Mouse (Mus musculus): ENCODE measurements around the gene Cdv3. TPM values are rescaled to one million over a fixed set of nuclear protein-coding genes. Genes with fewer than 3 reads are reported as not detected.

Cdv3 gene
- polyA plus RNA-seq, 1 experiment from 2014 or later = 79.1 TPM

DNA sequence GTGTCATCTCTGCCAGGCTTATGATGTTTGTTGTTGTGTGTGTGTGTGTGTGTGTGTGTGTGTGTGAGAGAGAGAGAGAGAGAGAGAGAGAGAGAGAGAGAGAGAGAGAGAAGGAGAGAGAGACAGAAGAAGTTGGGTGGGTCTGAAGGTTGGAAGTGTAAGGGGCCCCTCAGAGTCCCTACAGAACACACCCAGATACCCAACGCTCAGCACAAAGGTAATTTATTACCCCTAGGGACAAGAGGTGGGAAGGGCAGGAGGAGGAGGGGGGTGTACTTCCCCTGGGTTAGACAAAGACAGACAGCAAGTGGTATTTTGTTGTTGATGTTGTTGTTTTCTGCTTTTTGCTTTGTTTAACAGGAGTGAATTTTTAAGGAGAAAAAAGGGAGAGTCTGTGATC lies 20.0 kb upstream of the Cdv3 start:
- Histone ChIP-seq H3K27ac (no peak overlapping the region), H3K36me3 (replicated peaks) (no peaks in the 10 kb centered on the region), H3K4me1 (no peaks in the 10 kb centered on the region), H3K4me3 (no peak overlapping the region), H3K27me3 (replicated peaks) (no peaks in the 10 kb centered on the region), H3K4me2 (no peak overlapping the region), H3K9ac (no peak overlapping the region), H3K9me3 (no peaks in the 10 kb centered on the region)
- 26% methylated on average over 1 of the region's 1 CpGs for WGBS
- no peak for ATAC-seq (replicated peaks)

DNA sequence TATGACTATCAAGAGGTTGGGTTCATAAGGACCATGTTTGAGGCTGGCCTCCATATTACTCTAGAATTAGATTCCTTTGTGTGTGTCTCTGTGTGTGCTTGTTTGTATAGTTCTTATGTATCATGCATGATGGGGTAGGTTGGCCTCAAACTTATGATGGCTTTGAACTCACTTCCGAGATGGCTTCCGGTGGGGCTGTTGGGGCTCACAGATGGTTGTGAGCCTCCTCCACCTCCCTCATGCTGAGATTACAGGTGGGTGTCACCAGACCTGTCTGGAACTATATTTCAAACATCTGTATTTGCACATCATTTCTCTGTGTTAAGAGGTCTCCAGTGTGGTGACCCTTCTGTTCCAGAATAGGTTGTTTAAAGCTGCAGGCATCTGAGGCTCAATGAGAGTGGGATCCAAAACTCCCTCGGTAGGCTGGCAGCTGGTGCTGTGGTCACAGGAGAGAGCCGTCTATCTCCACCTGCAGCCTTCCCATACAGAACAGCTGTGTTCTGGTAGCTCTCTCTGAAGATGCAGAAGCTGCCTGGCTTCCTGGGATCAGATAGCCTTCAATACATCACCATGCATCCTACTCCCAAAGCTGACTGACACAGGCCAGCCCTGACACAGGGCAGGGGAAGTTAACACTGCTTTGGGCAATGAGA lies 18.6 kb upstream of the Cdv3 start:
- ATAC-seq (replicated peaks) = no peak
- no peaks in the 10 kb centered on the region for H3K27me3 ChIP-seq (replicated peaks)
- 80% methylated on average over 4 of the region's 4 CpGs for WGBS

DNA sequence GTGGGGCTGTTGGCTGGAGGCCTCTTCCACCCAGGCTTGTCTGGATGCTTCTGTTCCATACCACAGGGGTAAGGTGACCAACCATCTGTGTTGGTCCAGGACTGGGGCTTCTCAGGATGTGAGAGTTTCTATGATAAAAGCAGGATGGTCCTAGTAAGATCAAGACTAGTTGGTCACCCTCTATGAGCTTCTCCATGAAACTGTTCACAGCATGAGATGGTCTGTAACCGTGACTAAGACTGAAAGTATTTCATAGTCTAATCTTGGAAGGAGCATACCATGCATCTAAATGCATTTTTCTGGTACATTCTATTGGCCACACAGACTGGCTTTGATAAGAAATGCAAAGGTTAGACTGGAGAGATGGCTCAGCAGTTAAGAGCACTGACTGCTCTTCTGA lies 17.9 kb upstream of the Cdv3 start:
- Histone ChIP-seq H3K9me3 (no peaks in the 10 kb centered on the region), H3K36me3 (replicated peaks) (no peaks in the 10 kb centered on the region), H3K27ac (no peak overlapping the region), H3K4me3 (no peak overlapping the region), H3K4me1 (no peaks in the 10 kb centered on the region), H3K27me3 (replicated peaks) (no peaks in the 10 kb centered on the region), H3K4me2 (no peak overlapping the region), H3K9ac (no peak overlapping the region)
- 82% methylated on average over 1 of the region's 1 CpGs for WGBS
- ATAC-seq (replicated peaks) = no peak

More for the DNA sequence above, 18.6 kb upstream of the Cdv3 start:
- no peak overlapping the region for H3K27ac ChIP-seq
- H3K4me3 ChIP-seq = no peak overlapping the region
- no peaks in the 10 kb centered on the region for H3K4me1 ChIP-seq
- H3K4me2 ChIP-seq = no peak overlapping the region
- no peaks in the 10 kb centered on the region for H3K9me3 ChIP-seq
- H3K9ac ChIP-seq = no peak overlapping the region
- H3K36me3 ChIP-seq (replicated peaks) = no peaks in the 10 kb centered on the region

DNA sequence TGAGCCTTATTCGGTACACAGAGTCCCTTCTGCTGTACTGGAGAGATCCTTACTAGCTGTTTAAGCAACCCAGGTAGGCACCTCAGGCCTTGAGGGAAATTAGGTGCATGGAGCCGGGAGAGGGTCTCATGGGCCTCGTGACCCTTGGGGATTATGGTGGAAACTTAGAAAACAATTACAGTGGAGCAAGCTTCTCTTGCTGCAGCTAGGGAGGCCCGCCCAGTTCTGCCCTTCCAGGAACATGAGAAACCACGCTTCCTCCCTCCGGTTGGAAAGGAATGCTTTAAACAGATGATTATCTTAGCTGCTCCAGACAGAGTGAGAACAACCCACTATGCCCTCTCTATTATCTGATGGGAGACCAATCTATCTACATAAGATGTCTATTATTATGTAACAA lies 17.3 kb upstream of the Cdv3 start:
- no peak for ATAC-seq (replicated peaks)
- WGBS = 78% methylated on average over 6 of the region's 6 CpGs
- Histone ChIP-seq H3K4me2 (no peak overlapping the region), H3K4me1 (no peaks in the 10 kb centered on the region), H3K4me3 (no peak overlapping the region), H3K9ac (no peak overlapping the region), H3K27ac (no peak overlapping the region), H3K36me3 (replicated peaks) (no peaks in the 10 kb centered on the region), H3K27me3 (replicated peaks) (no peaks in the 10 kb centered on the region), H3K9me3 (no peaks in the 10 kb centered on the region)

DNA sequence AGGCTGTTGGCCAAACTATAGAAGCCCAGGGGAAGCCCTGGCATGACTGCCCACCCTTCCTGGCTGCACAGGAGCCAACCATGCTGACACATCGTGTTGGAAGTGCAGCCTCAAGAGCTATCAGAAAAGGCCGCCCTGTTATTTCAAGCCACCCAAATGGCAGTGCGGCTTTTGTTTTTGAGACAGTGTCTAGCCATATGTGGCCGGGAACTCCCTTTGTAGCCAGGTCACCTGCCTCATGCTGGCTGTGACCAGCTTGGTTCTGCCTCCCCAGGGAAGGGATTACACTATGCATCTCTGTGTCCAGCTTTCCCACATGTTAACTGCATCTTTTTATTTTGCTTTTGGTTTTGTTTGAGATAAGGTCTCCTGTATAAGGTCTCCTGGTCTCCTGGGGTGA lies 14.9 kb upstream of the Cdv3 start:
- Histone ChIP-seq H3K4me3 (no peak overlapping the region), H3K36me3 (replicated peaks) (no peaks in the 10 kb centered on the region), H3K4me2 (no peak overlapping the region), H3K27ac (no peak overlapping the region), H3K4me1 (no peaks in the 10 kb centered on the region), H3K9me3 (no peaks in the 10 kb centered on the region), H3K9ac (no peak overlapping the region), H3K27me3 (replicated peaks) (no peaks in the 10 kb centered on the region)
- ATAC-seq (replicated peaks) = no peak
- 83% methylated on average over 4 of the region's 4 CpGs for WGBS

DNA sequence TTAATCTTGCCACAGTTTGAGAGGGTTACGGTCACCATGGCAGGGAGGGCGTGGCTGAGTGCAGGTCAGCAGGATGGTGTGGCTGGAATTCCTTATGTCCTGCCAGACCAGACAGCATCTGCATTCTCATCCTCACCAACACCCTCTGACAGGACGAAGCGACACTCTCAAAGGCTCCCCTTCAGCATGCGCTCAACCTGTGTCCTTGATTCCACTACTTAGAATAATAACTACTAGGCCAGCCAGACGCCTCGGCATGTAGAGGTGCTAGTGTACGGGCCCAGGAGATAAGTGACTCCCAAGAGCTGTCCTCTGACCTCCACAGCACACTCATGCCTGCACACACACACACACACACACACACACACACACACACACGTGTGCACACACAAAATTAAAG lies 13.6 kb upstream of the Cdv3 start:
- Histone ChIP-seq H3K4me3 (no peak overlapping the region), H3K27ac (no peak overlapping the region), H3K27me3 (replicated peaks) (no peaks in the 10 kb centered on the region), H3K9ac (no peak overlapping the region), H3K4me2 (no peak overlapping the region), H3K9me3 (no peaks in the 10 kb centered on the region), H3K4me1 (no peaks in the 10 kb centered on the region), H3K36me3 (replicated peaks) (no peaks in the 10 kb centered on the region)
- ATAC-seq (replicated peaks) = no peak
- WGBS = 66% methylated on average over 9 of the region's 9 CpGs

DNA sequence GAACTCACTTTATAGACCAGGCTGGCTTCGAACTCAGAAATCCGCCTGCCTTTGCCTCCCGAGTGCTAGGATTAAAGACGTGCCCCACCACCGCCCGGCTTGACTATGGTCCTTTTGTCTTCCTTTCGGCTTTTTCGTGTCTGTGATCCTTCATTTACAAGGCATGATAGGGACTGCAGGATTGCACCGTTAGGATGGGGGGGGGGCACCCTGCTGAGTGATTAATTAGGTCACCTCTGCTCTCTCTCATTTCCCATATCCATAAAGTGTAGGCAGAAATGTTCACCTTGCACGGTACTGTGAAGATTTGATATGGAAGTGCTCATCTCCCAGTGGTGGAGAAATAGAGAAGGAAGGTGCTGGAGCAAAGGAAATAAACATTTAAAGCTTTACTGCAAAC lies 13.0 kb upstream of the Cdv3 start:
- Histone ChIP-seq H3K36me3 (replicated peaks) (no peaks in the 10 kb centered on the region), H3K4me1 (no peaks in the 10 kb centered on the region), H3K4me3 (no peak overlapping the region), H3K9ac (no peak overlapping the region), H3K9me3 (no peaks in the 10 kb centered on the region), H3K27me3 (replicated peaks) (no peaks in the 10 kb centered on the region), H3K4me2 (no peak overlapping the region), H3K27ac (no peak overlapping the region)
- no peak for ATAC-seq (replicated peaks)
- WGBS = 48% methylated on average over 10 of the region's 10 CpGs

DNA sequence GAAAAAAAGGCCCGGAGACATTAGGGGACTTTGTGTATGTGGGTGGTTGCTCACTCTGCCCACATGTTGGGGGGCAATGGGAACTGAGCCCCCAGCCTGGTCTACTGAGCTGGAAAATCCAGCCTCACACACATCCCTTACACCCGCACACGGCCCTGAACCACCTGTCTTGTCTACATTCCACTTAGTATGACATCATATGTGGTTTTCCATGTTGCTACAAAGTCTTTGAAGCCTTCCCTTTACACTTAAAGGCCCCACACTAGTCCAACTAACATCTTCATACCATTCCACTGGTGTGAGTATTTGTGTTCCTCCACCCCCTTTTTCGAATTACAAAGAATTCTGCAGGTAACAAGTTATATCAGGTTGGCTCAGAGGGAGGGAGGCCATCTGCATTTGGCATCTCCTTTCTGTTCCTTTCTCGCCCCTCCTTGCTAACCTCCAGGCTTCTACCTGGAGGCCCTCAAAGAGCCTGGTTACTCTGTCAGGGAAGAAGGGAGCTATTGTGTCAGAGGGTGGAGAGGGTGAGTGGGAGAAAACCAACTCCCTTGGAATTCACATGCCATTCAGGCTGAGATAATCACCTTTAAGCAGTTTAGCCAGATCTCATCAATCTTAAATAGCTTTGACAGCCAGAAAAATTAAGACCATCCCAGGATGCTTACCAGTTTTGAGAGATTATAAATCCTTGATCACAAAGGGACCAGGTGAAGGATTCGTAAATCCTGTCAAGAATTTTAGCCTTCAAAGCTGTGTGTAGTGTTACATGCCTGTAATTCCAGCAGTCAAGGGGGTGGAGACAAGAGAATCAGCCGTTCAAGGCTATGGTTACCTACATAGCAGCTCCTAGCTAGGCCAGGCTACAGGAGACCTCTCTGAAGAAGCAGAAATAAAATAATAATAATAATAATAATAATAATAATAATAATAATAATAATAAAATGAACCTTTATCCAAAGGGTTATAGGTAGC lies 11.0 kb upstream of the Cdv3 start:
- H3K9ac ChIP-seq = no peak overlapping the region
- ATAC-seq (replicated peaks) = no peak
- no peaks in the 10 kb centered on the region for H3K27me3 ChIP-seq (replicated peaks)
- H3K9me3 ChIP-seq = no peaks in the 10 kb centered on the region
- WGBS = 64% methylated on average over 7 of the region's 7 CpGs
- H3K4me3 ChIP-seq = no peak overlapping the region
- H3K4me1 ChIP-seq = no peaks in the 10 kb centered on the region
- H3K36me3 ChIP-seq (replicated peaks) = no peaks in the 10 kb centered on the region
- no peak overlapping the region for H3K4me2 ChIP-seq
- no peak overlapping the region for H3K27ac ChIP-seq

DNA sequence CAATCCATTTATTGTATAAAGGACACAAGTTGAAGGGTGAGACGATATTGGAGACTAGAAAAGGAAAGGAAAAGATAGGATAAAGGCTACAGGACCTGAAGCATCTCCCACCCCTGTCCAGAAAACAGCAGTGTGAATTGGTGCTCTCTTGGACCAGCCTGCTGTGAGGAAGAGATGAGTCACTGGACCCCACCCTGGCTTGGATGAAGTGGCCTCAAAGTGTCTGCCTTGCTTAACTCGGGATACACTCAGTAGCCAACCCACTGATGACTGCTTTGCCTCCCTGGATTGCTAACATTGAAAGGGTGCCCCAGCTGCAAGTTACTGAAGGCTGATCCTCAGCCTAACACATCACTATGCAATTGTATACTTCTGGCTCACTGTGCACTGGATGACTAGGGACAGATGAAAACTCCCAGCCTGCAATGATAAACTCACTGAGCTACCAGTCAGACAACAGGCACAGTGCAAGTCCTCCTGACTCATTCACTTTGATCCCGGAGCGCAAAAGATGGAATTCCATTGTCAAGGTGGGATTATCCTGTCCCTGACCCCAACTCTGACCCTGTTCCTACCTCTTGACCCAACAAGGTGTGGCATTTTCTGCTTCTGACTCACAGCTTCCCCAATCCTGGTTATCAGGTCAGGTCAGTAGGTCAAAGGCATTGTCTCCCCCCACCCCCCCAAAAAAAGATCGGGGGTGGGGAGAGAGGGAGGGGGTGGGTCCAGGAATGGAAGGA lies 6.8 kb upstream of the Cdv3 start:
- Histone ChIP-seq H3K9me3 (no peaks in the 10 kb centered on the region), H3K36me3 (replicated peaks) (no peaks in the 10 kb centered on the region), H3K9ac (no peak overlapping the region), H3K4me1 (no peaks in the 10 kb centered on the region), H3K4me3 (no peak overlapping the region), H3K27me3 (replicated peaks) (no peaks in the 10 kb centered on the region), H3K27ac (no peak overlapping the region), H3K4me2 (no peak overlapping the region)
- 58% methylated on average over 5 of the region's 5 CpGs for WGBS
- ATAC-seq (replicated peaks) = no peak

DNA sequence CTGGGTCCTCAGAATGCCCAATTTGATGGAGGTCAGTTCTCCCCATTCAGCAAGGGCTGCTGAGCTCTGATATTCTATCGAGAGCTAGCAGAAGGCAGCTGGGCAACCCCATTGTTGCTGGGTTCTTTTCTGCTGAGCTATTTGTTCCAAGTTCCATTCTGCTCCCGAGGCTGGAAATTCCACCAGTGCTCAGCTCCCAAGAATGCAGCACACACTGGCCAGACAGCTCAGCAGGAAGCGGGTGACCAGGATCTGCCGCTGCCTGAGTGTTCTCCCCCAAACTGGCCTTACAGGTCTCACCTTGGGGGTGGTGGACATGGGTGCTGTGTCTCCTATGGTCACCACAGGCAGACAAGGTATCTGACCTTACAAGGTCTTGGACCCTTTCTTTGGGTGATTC lies 4.3 kb upstream of the Cdv3 start:
- no peak overlapping the region for H3K27ac ChIP-seq
- H3K9ac ChIP-seq = no peak overlapping the region
- 63% methylated on average over 4 of the region's 4 CpGs for WGBS
- H3K9me3 ChIP-seq = no peaks in the 10 kb centered on the region
- no peaks in the 10 kb centered on the region for H3K27me3 ChIP-seq (replicated peaks)
- no peak overlapping the region for H3K4me2 ChIP-seq
- no peaks in the 10 kb centered on the region for H3K36me3 ChIP-seq (replicated peaks)
- H3K4me1 ChIP-seq = peaks cover 10% of the 10 kb centered on the region
- no peak for ATAC-seq (replicated peaks)
- no peak overlapping the region for H3K4me3 ChIP-seq

DNA sequence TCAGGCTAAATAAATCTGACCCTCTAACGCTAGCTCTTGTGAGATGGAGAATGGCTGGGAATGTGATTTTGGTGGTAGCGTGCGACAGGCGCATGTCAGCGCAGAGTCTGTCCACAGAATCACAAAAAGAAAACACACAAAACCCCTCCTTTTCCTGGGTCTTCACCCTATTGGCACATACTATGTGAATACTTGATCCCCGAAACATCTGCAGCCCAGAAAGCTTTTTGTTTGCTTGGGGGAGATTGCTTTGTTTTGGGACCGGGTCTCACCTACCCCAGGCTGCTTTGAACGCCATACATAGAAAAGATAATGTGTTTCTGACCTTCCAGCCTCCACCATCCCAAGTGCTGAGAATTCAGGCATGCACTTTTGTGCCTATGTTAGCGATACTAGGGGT lies 716 bp upstream of the Cdv3 start:
- 60% methylated on average over 9 of the region's 9 CpGs for WGBS
- Histone ChIP-seq H3K27me3 (replicated peaks) (no peaks in the 10 kb centered on the region), H3K27ac (peak overlapping the region; percentile 97), H3K4me3 (peak overlapping the region; percentile 36), H3K9ac (peak overlapping the region; percentile 2; the same call in 1 of the 2 replicates), H3K4me2 (peak overlapping the region; percentile 66), H3K36me3 (replicated peaks) (no peaks in the 10 kb centered on the region), H3K9me3 (no peaks in the 10 kb centered on the region), H3K4me1 (peaks cover 30% of the 10 kb centered on the region)
- no peak; the same call in 1 of the 2 replicates for ATAC-seq (replicated peaks)

DNA sequence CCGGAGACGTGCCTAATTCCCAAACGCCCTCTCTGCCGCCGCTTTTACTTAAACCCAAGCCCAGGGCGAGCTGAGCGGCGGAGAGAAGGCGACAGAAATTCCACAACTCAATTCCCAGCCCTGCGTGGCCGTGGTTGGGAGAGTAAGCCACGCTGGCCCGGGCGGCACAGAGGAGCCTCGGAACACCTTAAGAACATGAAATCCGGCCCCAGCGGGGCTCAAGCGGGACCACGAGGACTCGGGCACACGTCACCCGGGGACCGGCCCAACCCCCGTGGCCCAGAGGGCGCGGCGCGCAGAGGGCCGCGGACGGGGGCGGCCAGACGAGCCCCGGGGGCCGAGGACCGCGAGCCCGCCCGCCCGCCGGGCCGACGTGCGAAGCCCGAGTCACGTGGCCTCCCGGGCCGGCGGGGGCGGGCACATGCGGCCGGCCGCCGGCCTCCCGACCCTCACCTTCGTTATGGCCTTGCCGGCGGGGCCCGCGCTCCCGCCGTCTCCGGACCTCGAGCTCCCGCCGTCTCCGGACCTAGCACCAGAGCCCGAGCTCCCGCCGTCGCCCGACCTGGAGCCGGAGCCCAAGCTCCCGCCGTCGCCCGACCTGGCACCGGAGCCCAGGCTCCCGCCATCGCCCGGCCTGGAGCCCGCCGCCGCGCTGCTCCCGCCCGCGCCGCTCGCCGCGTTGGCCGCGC lies 895 bp downstream of the Cdv3 start:
- no peaks in the 10 kb centered on the region for H3K36me3 ChIP-seq (replicated peaks)
- H3K27me3 ChIP-seq (replicated peaks) = no peaks in the 10 kb centered on the region
- no peaks in the 10 kb centered on the region for H3K9me3 ChIP-seq
- 4% methylated on average over 76 of the region's 94 CpGs for WGBS
- H3K4me2 ChIP-seq = peak overlapping the region; percentile 86
- H3K4me1 ChIP-seq = peaks cover 30% of the 10 kb centered on the region
- peak overlapping the region; percentile 72 for H3K4me3 ChIP-seq
- peak overlapping the region; percentile 72 for H3K9ac ChIP-seq
- H3K27ac ChIP-seq = peak overlapping the region; percentile 97
- peak; percentile 46 for ATAC-seq (replicated peaks)

Data from midbrain, embryonic 15.5 days (tissue).